Mouse (Mus musculus): Measurements from ENCODE around the gene Adat3.

DNA sequence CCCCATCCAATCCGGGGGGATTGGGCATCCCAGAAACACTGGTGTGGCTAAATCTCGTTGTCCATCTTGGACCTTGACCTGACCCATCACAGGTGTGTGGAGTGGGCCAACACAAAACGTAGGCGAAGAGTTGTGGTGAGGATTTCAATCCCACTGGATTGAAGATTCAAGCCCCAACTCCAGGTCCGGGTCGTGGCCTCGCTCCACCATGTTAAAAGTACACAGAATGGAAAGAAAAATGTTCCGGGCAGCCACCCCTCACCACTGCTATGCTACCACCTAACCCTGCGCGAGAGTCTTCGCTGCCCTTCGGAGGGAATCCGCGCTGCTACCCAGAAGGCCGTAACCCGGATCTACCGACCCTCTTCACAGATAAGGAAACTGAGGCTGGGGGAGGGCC is 26.8 kb upstream of the Adat3 start:
- TF ChIP-seq CTCF (conservative IDR thresholded peaks at IDR 0.05; ENCODE audit: low read length) (no peak), POU5F1 (IDR thresholded peaks at IDR 0.05; ENCODE audit: borderline replicate concordance, low read length) (no peak)

All from E14TG2a.4 (cell line).